Mouse (Mus musculus) kidney, embryonic 16.5 days (tissue): ENCODE results near the gene Them7. TPM values are rescaled to one million over a fixed set of nuclear protein-coding genes. Genes with fewer than 3 reads are reported as not detected.

Source experiments
- ATAC-seq: fragments of 200-750 bp; cut with Nextera tagmentation; 2 replicates; pipeline ENCODE4 v1.8.0; 2017; ENCODE audit warnings: moderate TSS enrichment; ENCODE audit not compliant: low FRiP score, low TSS enrichment
- H3K27ac ChIP-seq: fragments of 300-500 bp; sonication (generic); 2 replicates; pipeline ENCODE4 v1.5.1; 2014; ENCODE audit warnings: low read length
- H3K27me3 ChIP-seq: fragments of 300-500 bp; sonication (generic); 2 replicates; pipeline ENCODE4 v1.6.1; 2014; ENCODE audit warnings: low read length, control low read depth, mixed read lengths; ENCODE audit not compliant: insufficient read depth
- H3K36me3 ChIP-seq: fragments of 300-500 bp; sonication (generic); 2 replicates; pipeline ENCODE4 v1.6.1; 2014; ENCODE audit warnings: low read length, control low read depth, mixed read lengths; ENCODE audit not compliant: insufficient read depth
- H3K4me1 ChIP-seq: fragments of 300-500 bp; sonication (generic); 2 replicates; pipeline ENCODE4 v1.6.1; 2014; ENCODE audit warnings: low read length, control low read depth, mixed read lengths; ENCODE audit not compliant: insufficient read depth
- H3K4me2 ChIP-seq: fragments of 300-500 bp; sonication (generic); replicated peaks from 2 replicates; pipeline ENCODE4 v1.6.1; 2014; ENCODE audit warnings: low read depth, low read length
- H3K4me3 ChIP-seq: fragments of 300-500 bp; sonication (generic); 2 replicates; pipeline ENCODE4 v1.5.1; 2014; ENCODE audit warnings: mild to moderate bottlenecking, low read length
- H3K9ac ChIP-seq: fragments of 300-500 bp; sonication (generic); replicated peaks from 2 replicates; pipeline ENCODE4 v1.6.1; 2014; ENCODE audit warnings: low read length
- H3K9me3 ChIP-seq: fragments of 300-500 bp; sonication (generic); 2 replicates; pipeline ENCODE4 v1.6.1; 2016; ENCODE audit warnings: low read length, control low read depth
- WGBS: fragments of 180-500 bp; shearing (Covaris S2); extraction: QIAGEN DNeasy Blood & Tissue Kit; methylation state at CpG from one replicate; pipeline ENCODE4 v1.1.7; 2014; 5-methylcytosine and 5-hydroxymethylcytosine counted together
- polyA plus RNA-seq: library from polyadenylated mRNA; unstranded; fragments of >200 nt; fragmentation: Nextera tagmentation; extraction: Ambion mirVana; gene quantifications from 2 replicates; pipeline ENCODE4 v1.2.1, GENCODE M21; 2015

Gene Them7
- polyA plus RNA-seq, 1 experiment from 2014 or later = 4.0 TPM

DNA sequence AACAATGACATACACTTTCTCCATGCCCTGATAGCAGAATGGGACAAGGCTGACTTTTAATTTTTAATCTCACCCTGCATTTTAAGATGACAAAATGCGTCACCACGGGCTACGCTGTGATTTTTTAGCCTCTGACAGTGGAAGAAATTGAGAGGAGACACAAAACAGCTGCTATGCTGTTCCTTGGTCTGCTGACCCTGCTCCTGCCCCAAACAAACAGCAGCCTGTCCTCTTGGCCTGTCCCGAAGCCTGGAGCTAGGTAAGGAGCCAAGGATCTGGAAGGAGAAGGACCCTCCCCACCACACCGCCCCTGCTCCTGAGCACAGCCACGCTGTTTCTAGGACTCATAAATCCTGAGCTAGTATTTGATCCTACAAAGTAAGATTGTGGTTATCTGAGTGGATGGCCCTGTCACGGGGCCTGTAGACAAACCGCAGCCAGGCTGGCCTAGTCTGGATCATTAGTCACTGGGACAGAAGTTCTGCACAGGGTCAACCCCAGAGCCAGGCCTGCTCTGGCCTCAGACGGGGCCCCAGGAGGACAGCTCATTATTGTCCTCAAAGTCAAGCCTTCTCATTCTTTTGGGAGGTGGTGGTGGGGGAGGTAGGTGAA, 17.5 kb upstream of the Them7 start:
- Histone ChIP-seq H3K27me3 (no peaks in the 10 kb centered on the region), H3K4me2 (no peak overlapping the region), H3K9ac (no peak overlapping the region), H3K4me3 (no peak overlapping the region), H3K4me1 (peaks cover 14% of the 10 kb centered on the region), H3K27ac (peak overlapping the region; percentile 63; the same call in 1 of the 2 replicates), H3K36me3 (no peaks in the 10 kb centered on the region), H3K9me3 (no peaks in the 10 kb centered on the region)
- WGBS = 13% methylated on average over 9 of the region's 9 CpGs
- peak; percentile 92 for ATAC-seq

DNA sequence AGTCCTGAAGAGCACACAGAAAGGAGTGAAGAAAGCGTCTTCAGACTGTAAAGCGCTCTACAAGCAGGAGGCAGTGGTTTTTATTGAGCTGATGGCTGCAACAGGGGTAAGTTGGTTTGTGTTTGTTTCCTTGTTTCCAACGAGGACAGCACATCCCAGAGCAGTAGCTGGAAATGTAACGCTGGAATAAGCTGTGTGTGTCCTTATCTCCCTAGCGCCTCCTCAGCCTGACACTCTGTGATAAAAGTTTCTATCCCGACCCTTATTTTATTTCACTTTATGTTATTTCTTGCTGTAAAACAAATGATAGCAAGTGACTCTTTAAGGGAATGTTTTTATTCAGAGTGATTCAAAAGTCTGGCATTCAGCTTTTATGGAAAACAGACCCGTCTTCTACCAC, 11.3 kb upstream of the Them7 start:
- Histone ChIP-seq H3K9ac (no peak overlapping the region), H3K9me3 (no peaks in the 10 kb centered on the region)
- WGBS = 65% methylated on average over 7 of the region's 7 CpGs

DNA sequence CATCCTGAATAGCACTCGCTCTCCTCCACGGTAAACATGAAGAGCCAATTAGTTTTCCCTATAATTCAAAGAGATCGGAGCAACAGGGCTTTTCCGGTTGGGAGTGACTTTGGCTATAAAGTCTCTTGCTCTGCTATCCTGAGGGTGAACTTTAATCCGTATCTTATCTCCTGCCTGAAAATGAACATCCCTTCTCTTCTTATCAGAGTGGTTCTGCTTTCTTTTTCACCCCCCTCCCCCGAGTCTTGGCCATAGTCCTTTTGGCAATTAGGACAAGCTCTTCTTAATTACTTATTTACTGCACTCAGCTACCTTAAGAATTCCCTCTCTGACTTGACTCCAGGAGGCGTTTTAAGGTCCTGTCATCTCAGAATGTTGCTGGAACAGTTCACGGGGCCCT, 8.2 kb upstream of the Them7 start:
- 15% methylated on average over 8 of the region's 8 CpGs for WGBS
- Histone ChIP-seq H3K9me3 (no peaks in the 10 kb centered on the region), H3K4me1 (peaks cover 12% of the 10 kb centered on the region), H3K4me3 (no peak overlapping the region), H3K27me3 (no peaks in the 10 kb centered on the region), H3K9ac (no peak overlapping the region), H3K36me3 (no peaks in the 10 kb centered on the region), H3K4me2 (no peak overlapping the region), H3K27ac (no peak overlapping the region)
- no peak for ATAC-seq

More for the DNA sequence above, 11.3 kb upstream of the Them7 start:
- peaks cover 11% of the 10 kb centered on the region for H3K4me1 ChIP-seq
- no peaks in the 10 kb centered on the region for H3K36me3 ChIP-seq
- H3K4me3 ChIP-seq = no peak overlapping the region
- no peak overlapping the region for H3K4me2 ChIP-seq
- no peaks in the 10 kb centered on the region for H3K27me3 ChIP-seq
- no peak for ATAC-seq
- no peak overlapping the region for H3K27ac ChIP-seq

DNA sequence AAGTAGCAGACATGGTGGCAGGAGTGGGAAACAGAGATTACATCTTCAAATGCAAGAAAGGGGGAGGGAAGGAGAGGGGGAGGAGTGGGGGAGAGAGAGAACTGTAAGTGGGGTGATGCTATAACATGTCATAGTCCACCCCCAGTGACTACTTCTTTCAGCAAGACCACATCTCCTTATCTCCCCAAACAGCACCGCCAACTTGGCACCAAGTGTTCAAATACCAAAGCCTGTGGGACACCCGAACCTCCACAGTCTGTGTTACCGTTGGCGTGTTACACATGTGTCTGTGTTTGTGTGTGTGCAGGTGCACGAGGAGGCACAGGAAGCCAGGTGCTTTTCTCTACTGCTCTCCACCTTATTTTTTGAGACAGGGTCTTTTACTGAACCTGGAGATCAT, 4.9 kb upstream of the Them7 start:
- no peaks in the 10 kb centered on the region for H3K27me3 ChIP-seq
- 91% methylated on average over 5 of the region's 5 CpGs for WGBS
- no peak for ATAC-seq
- no peak overlapping the region for H3K9ac ChIP-seq
- no peaks in the 10 kb centered on the region for H3K9me3 ChIP-seq
- H3K36me3 ChIP-seq = no peaks in the 10 kb centered on the region
- no peak overlapping the region for H3K27ac ChIP-seq
- H3K4me3 ChIP-seq = no peak overlapping the region
- peaks cover 24% of the 10 kb centered on the region for H3K4me1 ChIP-seq
- H3K4me2 ChIP-seq = no peak overlapping the region

DNA sequence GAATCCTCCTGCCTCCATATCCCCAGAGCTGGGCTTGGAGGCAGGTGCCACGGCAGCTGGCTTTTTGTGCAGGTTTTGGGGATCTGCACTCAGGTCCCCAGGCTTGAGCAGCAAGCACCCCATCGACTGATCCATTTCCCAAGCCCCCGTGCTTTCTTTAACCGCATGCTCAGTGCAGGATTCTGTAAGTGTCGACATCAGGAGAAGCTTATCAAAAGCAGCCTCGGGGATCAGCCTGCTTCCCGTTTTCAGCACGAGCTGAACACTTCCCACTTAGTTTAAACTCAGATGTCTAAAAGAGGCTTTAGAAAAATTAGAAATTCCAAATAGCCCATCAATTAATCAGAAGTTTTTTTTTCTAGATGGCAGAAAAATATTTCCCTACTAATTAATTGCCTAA, 4.5 kb upstream of the Them7 start:
- Histone ChIP-seq H3K9ac (no peak overlapping the region), H3K9me3 (no peaks in the 10 kb centered on the region), H3K4me3 (no peak overlapping the region), H3K4me2 (no peak overlapping the region), H3K4me1 (peaks cover 29% of the 10 kb centered on the region), H3K36me3 (no peaks in the 10 kb centered on the region), H3K27me3 (no peaks in the 10 kb centered on the region), H3K27ac (no peak overlapping the region)
- no peak for ATAC-seq
- 59% methylated on average over 8 of the region's 8 CpGs for WGBS

DNA sequence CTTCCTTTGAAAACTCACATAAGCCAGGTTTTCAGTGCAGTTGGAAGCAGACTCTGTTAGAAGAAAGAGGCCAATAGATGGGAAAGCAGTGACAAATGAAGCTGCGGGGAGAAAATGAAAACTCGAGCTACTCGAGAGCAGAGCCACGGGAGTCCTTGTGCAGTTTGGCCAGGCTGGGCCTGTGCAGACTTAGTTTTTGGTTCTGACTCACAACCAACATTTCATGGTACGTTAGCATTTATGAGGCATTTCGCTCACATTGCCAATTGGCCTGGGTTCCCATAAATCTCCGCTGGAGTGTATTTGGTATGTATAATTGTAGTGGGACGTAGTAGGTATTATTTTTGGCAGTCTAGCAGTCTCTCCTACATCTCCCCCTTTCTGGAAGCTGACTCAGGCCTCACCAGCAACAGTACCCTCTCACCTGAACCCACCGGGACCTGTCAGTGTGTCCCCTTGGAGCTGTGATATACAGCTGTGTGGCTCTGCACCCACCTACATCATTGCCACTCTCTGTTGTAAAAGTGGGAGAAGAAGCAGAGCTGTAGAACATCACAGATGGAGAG, 3.3 kb upstream of the Them7 start:
- Histone ChIP-seq H3K9me3 (no peaks in the 10 kb centered on the region), H3K4me2 (no peak overlapping the region), H3K27me3 (no peaks in the 10 kb centered on the region; the same call in 1 of the 2 replicates), H3K9ac (no peak overlapping the region), H3K36me3 (no peaks in the 10 kb centered on the region), H3K4me3 (no peak overlapping the region), H3K27ac (no peak overlapping the region), H3K4me1 (peaks cover 33% of the 10 kb centered on the region)
- WGBS = 37% methylated on average over 9 of the region's 9 CpGs
- ATAC-seq = no peak

DNA sequence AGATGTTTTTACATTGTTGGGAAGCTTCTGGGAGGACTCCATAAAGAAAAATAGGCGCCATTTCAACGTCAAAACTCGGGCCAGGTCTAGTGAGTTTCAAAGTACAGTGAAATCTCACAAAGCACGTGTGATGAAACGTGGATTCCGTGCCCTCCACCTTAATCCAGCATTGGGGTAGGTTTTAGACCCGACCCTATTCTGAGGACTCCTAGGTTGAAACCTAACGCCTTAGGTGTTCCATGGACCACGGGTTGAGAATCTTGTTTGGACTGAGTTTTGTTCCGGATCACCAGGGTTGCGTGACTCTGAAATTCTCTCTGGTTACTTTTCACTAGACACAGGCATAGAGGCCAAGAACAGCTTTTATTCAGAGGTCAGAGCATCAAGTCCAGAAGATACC, 514 bp upstream of the Them7 start:
- no peaks in the 10 kb centered on the region; the same call in 1 of the 2 replicates for H3K27me3 ChIP-seq
- 60% methylated on average over 11 of the region's 11 CpGs for WGBS
- H3K4me3 ChIP-seq = no peak overlapping the region; the same call in 1 of the 2 replicates
- ATAC-seq = no peak
- peaks cover 39% of the 10 kb centered on the region for H3K4me1 ChIP-seq
- no peak overlapping the region for H3K9ac ChIP-seq
- peak overlapping the region; percentile 66 for H3K4me2 ChIP-seq
- H3K36me3 ChIP-seq = no peaks in the 10 kb centered on the region
- no peaks in the 10 kb centered on the region for H3K9me3 ChIP-seq
- H3K27ac ChIP-seq = no peak overlapping the region

DNA sequence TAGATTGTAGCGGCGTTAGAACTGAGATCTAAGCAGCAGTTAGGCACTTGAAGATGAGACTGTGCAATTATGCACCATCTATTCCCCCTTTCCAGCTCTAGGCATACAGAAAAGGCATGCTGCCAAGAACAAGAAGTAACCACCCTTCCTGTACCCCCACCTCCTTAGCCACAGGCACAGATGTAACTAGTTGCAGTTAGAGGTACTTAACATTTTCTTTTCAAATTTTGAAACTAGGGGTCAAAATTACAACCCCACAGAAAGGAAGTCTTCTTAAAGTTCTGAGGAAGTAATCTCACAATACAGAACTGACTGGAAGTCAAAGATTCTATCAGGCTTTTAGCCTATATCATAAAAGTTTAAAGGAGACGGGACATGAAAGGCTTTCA, 861 bp downstream of the Them7 start:
- Histone ChIP-seq H3K9me3 (no peaks in the 10 kb centered on the region), H3K4me3 (no peak overlapping the region), H3K36me3 (no peaks in the 10 kb centered on the region), H3K9ac (no peak overlapping the region), H3K4me1 (peaks cover 39% of the 10 kb centered on the region), H3K27ac (peak overlapping the region; percentile 20; the same call in 1 of the 2 replicates), H3K27me3 (no peaks in the 10 kb centered on the region; the same call in 1 of the 2 replicates), H3K4me2 (peak overlapping the region; percentile 66)
- ATAC-seq = no peak
- 45% methylated on average over 3 of the region's 3 CpGs for WGBS

DNA sequence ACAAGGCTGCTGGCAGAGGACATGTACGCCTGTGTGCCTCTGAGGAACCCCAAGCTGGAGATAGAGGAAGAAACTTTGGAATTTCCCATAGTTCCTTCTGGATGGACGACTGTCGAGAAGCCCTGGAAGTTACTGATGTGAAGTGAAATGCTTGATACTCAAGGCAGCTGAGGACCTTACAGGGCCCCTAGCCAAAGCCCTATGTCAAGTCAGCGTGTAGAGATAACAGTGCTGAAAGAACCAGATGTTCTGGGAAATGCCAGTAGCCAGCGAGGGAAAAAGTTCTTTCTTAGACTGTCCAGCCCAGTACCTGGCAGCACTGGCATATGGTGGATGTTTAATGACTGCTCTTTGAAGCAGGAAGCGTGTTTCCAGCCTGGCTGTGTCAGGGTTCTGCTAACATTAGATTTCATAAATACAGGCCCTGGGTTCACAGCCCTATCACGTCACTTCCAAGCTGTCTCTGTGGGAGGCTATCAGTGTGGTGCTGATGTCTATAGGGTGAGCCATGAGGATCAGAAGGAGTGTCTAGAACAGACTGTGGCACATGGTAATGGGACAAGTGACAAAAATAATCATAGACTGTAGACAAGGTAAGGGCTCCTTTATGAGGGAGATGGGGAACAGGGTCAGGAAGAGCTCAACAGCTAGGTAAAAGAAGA, 2.3 kb downstream of the Them7 start:
- H3K36me3 ChIP-seq = no peaks in the 10 kb centered on the region
- H3K4me1 ChIP-seq = peaks cover 37% of the 10 kb centered on the region
- H3K4me2 ChIP-seq = no peak overlapping the region
- H3K9ac ChIP-seq = no peak overlapping the region
- H3K9me3 ChIP-seq = no peaks in the 10 kb centered on the region
- 0 out of 2 replicates have a peak overlapping the region, but pooled peaks have one; percentile 0 for H3K27ac ChIP-seq
- 29% methylated on average over 7 of the region's 7 CpGs for WGBS
- H3K27me3 ChIP-seq = no peaks in the 10 kb centered on the region; the same call in 1 of the 2 replicates
- no peak for ATAC-seq
- H3K4me3 ChIP-seq = no peak overlapping the region

DNA sequence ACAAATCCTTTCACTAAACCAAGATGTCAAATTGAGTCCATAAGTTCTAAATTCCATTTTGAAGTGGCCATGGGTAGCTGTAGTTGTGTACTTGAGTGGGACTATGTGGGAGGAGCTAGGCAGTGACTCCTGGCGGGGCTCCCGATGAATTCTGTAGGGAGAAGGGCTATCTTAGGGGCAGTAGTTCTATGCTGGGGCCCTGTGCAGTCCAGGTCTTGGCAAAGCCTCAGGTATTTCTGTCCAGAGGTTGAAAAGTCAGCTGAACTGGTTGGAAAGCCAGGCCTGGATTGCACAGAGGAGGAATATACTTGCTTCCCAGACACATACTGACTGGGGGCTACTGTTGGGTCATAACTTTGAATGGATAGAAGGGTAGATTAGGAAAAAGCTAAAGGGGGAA, 4.3 kb downstream of the Them7 start:
- 55% methylated on average over 2 of the region's 2 CpGs for WGBS
- Histone ChIP-seq H3K36me3 (no peaks in the 10 kb centered on the region), H3K4me2 (no peak overlapping the region), H3K4me3 (no peak overlapping the region), H3K27ac (no peak overlapping the region), H3K27me3 (no peaks in the 10 kb centered on the region; the same call in 1 of the 2 replicates), H3K9me3 (no peaks in the 10 kb centered on the region), H3K4me1 (peaks cover 56% of the 10 kb centered on the region), H3K9ac (no peak overlapping the region)
- ATAC-seq = no peak
